Mouse (Mus musculus) urinary bladder, postnatal 25 days (tissue): ENCODE data around the gene Rnf215.
"Not testable (repeated sequence)": the region's sequence is repeated elsewhere in the genome, so short reads cannot be mapped to it uniquely, and the experiment has no call there.

ENCODE experiments used
- DNase-seq: peaks from one replicate; pipeline ENCODE4 v3.0.0; 2022; ENCODE audit warnings: low spot score

The Rnf215 gene

DNA sequence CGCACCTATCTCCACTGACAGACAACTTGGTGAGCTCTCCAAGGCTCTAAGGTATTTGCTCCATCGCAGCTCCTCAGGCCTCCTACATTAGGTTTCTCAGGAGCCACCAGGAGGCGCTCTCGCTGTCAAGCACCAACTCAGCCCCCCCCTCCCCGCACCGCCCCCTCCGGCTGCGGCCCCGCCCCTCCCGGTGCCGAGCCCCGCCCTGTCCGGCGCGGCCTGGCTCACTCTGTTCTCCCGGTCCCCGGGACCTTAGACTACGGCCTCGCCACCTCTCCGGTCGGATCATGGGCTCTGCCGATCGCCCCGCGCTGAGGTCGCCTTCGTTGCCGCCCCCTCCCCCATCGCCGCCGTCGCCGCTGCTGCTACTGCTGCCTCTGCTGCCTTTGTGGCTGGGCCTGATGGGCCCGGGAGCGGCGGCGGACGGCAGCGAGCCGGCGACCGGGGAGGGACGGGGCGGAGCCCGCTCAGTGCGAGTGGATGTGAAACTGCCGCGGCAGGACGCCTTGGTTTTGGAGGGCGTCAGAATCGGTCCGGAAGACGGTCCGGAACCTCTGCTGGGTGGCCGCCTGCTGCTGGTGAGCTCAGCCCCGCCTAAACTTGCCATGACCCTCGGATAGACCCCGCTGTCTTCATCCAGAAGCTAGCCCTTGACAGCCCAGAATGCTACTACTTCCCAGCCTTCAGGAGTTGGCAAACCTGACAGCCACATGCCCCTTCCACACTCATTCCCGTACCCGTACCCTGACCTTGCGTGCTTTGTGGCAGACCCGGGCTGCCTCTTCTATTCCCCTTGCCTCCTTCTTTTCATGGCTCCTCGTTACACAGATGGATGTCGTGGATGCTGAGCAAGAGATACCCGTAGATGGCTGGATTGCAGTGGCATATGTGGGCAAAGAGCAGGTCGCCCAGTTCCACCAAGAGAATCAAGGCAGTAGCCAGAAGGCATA is at the start of gene Rnf215:
Gene Rnf215, plus strand, starts transcription at position 217 of the 950 bp plus-strand sequence.
- peak; percentile 95 for DNase-seq

DNA sequence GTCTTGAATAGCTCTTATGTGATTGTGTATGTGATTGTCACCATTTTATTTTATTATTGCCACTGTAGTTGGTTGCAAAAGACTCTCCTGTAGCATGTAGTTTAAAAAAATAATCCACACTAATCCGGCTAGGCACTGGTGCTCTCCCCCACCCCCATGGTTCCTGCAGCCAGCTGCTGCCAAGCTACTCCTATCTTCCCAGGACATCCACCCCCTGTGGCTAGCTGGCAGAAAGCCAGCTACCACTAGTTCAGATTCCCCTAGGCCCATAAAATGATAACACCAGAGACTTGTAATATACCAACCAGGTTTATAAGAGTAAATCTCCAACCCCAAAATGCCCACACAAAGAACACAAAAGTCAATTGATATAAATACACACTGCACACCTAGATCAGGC is 48.8 kb upstream of the Rnf215 start:
- DNase-seq, result no peak

GRCm38 (mm10) chr11:4087267-4087666 is 47.7 kb upstream of the Rnf215 start:
- no peak for DNase-seq

DNA sequence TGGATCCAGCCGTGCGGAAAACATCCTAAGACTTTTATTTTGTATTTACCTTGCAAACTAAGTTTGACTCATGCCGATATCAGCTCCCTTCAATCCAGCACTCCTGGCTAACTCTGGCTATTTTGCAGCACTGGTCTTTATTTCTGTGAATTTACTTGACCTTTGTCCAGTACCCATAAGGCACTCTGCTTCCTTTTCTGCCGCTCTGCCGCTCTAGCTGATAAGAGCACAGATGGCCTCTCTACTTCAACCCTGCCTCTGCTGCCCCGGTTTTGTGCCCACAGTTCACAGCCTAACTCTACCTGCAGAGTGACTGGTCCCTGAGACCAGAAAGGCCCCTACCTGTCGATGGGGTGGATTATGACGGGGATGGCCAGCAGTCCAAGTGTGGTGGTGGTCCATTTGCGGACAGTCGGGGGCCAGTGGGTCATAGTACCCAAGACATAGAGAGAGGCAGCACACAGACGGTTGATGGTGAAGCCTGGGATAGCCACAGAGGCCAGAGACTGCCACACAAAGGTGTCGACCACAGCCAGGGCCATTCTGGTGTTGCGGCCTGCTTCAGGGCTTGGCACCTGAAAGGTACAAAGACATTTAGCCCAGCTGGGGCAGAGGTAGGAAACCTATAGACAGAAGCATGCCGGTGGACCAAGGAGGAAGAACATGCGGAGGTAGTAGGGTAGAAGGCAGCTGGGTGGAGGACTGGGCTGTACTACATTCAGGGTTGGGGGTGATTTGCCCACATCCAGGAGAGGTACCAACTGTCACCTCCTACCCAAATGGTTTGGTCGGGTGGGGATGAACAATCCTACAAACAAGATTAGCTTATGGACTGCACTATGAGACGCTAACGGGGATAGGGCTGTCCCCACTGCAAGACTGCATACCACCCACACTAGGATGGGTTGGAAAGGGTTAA is 41.3 kb upstream of the Rnf215 start:
- DNase-seq, result no peak

DNA sequence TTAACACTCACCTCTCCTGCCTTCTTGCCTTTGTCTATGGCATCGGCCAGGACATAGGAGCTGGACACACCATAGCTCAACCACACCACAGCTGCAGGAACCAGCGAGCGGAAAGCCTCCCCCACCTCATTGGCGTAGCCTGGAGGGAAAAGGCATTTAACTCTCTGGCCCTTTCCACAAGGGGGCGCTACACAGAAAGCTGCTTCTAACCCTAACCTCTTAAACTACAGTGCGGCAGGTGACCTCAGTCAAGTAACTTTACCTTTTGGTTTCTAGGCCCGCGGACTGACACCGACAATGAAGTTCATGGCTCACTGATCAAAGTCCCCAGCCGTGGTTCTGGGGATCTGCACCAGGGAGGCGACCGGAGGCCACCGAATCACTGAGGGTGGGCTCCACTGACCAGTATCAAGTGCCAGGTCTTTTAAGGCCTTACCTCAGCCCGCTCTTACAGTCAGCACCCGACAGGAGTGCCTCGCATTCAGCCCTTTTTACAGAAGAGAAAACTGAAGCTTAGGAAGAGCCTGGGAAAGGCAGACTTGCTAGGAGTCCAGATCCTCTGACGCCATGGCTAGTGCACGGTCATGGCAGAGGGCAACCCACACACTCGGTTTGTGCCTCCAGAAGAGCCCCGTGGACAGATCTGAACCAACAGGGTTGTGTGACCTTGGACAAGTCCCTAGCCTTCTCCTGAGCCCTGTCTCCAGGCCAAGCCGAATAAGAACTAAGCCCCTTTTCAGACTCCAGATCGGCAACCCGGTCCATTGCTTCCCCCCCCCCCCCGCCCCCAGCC is 40.4 kb upstream of the Rnf215 start:
- peak; percentile 63 for DNase-seq

DNA sequence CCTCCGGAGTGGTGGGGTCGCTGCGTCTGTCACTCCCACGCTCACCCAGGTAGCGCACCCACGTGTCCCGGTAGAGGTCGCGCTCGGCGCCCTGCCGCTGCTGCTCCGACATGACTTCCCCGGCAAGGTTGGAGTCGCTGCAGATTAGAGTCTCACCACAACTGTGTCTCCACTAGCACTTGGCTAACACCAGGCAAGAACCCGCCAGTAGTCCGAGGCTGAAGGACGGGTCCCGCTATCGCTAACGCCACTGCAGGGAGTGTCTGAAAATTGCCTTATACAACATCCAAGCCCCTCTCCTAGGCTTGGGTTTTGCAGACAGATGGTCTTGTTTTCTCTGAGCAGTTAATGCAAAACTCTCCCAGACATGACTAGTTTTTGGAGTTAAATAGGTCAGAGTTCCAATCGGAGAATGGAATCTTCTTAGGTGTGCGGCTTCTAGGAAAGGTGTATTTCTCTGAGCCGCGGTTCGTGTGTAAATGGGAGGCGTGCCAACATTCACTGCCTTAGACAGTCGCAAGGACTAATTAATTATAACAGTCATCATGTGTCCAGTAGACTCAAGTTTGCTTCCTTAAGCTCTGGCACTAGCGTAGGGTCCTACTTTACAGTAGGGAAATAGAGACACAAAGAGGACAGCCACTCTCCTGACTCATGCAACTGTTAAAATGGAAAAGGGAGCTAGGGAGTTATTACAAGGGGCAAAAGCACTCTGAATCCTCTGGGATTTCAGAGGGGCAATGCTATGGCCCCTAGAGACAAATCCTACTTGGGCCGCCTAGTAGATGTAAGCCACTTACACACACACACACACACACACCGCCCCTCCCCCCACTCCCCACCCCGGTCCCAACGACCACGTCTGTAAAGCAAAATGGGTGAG is 39.6 kb upstream of the Rnf215 start, which contains the start of gene Mtfp1:
Gene Mtfp1, minus strand, starts transcription at position 275 of the 883 bp plus-strand sequence.
- DNase-seq, result peak; percentile 39

DNA sequence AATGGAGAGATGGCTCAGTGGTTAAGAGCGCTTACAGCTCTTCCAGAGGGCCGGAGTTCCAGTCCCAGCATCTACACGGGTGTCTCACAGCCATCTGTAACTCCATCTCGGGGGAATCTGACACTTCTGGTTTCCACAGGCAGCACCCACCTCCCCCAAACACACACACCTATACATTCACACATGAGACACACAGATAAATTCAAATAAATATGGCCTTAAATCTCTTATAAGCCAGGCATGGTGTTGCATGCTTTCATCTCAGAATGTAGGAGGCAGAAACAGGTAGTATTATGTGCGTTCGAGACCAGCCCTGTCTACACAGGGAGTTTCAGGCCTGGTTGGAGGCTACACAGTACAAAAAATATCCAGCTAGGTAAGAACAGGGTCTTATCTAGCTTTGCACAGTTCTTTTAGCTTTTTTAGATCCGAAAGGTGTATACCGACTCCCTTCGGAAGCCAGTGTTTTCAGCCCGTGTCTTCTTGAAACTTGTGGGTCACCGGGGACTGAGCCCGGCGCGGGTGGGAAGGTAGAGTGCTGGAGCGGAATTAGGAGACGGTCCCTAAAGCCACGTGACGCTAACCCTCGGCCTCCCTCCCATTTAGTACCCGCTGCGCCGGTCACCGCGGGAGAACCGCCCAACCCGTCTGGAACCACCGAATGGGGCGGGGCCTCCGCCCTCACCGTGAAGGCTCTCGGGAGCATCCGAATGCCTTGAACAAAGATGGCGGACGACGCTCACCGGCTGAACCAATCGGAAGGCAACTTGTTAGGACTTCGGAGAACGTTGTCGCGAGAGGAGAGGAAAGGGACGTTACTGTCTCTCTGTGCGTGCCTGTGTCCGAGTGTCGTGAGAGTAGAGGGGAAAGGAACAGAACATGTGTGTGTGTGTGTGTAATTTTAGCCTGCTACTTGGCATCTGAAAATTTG is 38.7 kb upstream of the Rnf215 start:
- peak; percentile 92 for DNase-seq

- no peak for DNase-seq
Measured at GRCm38 (mm10) chr11:4097091-4097621, 37.8 kb upstream of the Rnf215 start.

- no peak for DNase-seq
Measured at GRCm38 (mm10) chr11:4098120-4098519, 36.9 kb upstream of the Rnf215 start.

DNA sequence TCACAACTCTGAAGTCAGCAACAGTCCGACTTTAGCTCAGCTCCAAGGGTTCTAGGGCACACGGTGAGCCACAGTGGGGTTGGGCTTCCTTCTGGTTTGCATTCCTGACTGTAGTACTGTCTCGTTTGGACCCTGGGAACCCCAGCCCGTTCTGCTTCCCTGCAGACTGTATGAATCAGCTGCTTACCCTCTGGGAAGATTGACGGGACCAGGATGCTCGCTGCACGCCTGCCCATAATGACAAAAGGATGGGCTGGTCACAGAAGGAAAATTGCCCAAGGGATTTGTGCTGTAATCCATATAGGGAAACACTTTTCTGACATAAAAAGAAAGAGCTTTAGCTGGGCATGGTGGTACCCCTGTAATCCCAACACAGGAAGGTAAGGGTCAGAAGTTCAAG is 36.2 kb upstream of the Rnf215 start:
- no peak for DNase-seq

GRCm38 (mm10) chr11:4099447-4099846 is 35.6 kb upstream of the Rnf215 start:
- no peak for DNase-seq

DNA sequence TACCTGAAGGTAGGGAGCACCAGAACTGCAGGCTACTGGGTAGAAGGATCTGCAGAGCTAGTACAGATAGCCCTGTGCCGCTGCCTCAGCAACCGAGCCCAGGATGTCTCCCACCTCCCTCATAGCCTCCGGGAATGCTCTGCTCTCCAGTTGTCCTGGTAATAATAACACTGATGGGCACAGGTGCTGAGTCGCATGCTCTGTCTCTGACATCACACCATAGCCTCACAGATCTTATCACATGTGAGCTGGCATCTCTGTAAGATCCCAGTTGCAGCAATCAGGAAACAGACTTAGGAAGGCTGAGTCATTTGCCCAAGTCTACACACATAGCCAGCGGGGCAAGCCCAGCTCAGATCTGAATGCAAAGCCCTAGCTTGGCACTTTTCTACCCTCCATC is 33.2 kb upstream of the Rnf215 start:
- DNase-seq, result no peak

- DNase-seq, result no peak
Measured at GRCm38 (mm10) chr11:4103522-4103921, 31.5 kb upstream of the Rnf215 start.

- DNase-seq, result no peak
Measured at GRCm38 (mm10) chr11:4104989-4105388, 30.0 kb upstream of the Rnf215 start.

DNA sequence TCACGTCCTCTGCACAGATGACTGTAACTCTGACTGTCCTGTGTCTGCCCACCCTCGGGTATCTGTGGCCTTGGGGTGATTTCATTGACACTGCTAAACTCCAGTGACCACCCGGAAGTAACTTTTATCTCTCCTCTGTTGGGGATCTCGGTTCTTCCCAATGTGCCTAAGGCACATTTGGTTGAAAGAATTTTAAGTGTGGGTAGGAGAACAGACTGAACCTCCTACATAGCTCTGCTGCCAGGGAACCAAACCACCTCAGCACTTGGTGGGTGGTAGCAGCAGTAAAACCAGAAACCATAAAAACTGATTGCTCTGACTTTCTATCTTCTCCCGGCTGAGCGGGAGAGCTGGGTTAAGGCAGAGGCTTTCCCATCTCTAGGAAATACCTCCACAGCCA is 29.6 kb upstream of the Rnf215 start:
- no peak for DNase-seq

DNA sequence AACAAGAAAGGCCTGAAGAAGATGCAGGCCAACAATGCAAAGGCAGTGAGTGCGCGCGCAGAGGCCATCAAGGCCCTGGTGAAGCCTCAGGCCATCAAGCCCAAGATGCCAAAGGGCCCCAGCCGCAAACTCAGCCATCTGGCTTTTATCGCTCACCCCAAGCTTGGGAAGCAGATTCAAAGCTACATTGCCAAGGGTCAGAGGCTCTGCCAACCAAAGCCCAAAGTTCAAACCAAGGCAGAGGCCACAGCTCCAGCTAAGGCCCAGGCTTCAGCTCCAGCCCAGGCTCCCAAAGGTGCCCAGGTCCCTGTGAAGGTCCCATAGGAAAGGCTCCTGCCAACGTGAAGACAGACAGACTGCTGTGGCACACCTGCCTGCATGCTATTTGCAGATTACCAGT is 27.1 kb upstream of the Rnf215 start:
- DNase-seq, result not testable (repeated sequence)

DNA sequence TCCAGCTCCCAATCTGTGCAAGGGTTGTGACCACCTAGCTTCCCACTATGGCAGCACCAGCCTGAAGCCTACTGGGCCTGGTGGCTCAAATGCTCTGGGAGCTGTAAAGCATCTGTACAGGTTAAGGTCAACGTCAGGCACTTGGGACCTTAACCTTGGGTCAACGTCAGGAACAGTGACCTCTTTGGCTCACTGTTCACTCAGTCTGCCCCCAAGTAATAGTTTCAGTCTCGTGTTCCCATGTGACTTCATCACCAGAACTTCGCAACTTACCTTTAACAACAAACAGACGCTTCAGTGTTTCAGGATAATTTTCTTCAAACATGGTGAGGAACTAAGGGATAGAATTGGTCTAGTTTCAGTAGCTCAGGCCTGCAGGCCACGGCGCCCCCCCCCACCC is 26.3 kb upstream of the Rnf215 start:
- no peak for DNase-seq

- no peak for DNase-seq
Measured at GRCm38 (mm10) chr11:4112033-4112432, 23.0 kb upstream of the Rnf215 start.

GRCm38 (mm10) chr11:4112861-4113260 is 22.1 kb upstream of the Rnf215 start:
- DNase-seq, result no peak
